Mouse (Mus musculus): ENCODE measurements at regions not wholly inside any gene's neighbourhood (a gene's known extent, or its start where the extent isn't known, plus 50 kb on each side); places are given as distances from the start of the nearest gene placed in this dataset.

- TF ChIP-seq RAD21 (IDR thresholded peaks at IDR 0.05; ENCODE audit: low read depth, low read length) (no peak), EP300 (IDR thresholded peaks at IDR 0.05; ENCODE audit: low read length) (no peak), POLR2A (IDR thresholded peaks at IDR 0.05; ENCODE audit: low read depth, low read length) (no peak), KAT2A (IDR thresholded peaks at IDR 0.05; ENCODE audit: insufficient replicate concordance, low read length) (no peak), ELF1 (IDR thresholded peaks at IDR 0.05; ENCODE audit: low read depth, low read length) (no peak), ZKSCAN1 (IDR thresholded peaks at IDR 0.05; ENCODE audit: borderline replicate concordance, low read depth, low read length) (no peak), SIN3A (IDR thresholded peaks at IDR 0.05; ENCODE audit: low read length) (no peak), MXI1 (IDR thresholded peaks at IDR 0.05; ENCODE audit: low read depth, low read length) (no peak), CTCF (conservative IDR thresholded peaks at IDR 0.05 in 1 of 2, IDR thresholded peaks at IDR 0.05 in 1 of 2; ENCODE audit: low read depth in 2 of 2, low read length in 2 of 2) (no peak), CHD2 (IDR thresholded peaks at IDR 0.05; ENCODE audit: low read length) (no peak)
Measured at GRCm38 (mm10) chr4:90839804-90840203, 560.8 kb downstream of the Elavl2 start.

All from CH12.LX (cell line).